Mouse (Mus musculus) Muller cell, postnatal 12 days (primary cell): ENCODE data around the gene Olfr978.
"Not testable (repeated sequence)": the region's sequence is repeated elsewhere in the genome, so short reads cannot be mapped to it uniquely, and the experiment has no call there.

Source experiments
- DNase-seq: peaks from one replicate; pipeline ENCODE4 v3.0.0-alpha.2; 2015; ENCODE audit errors: inconsistent ontology term

The Olfr978 gene

GRCm38 (mm10) chr9:39991813-39992212, at the start of gene Olfr978:
Gene Olfr978 (plus strand): TSS chr9:39992113.
- DNase-seq, result no peak

DNA sequence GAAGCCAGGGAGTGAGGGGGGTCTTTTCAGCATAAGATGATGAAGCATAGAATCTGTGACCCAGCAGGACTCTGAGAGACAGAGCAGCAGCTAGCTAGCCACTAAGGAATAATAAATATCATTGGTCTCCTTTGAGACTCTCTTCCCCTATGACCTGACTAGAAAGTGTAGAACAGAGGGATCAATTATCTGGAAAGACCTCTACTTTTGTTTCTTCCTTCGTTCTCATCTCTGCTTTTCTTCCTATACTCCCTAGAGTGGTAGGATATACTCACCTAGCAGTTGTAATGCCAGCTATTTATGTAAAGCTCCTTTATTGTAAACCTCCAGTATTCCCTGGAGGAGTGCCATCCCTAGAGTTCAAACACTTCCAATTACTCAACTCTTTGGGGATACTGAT, 40.0 kb upstream of the Olfr978 start, which contains the start of gene Olfr975:
TSS of gene Olfr975 (minus strand) at position 101 of the 400 bp plus-strand sequence.
- no peak for DNase-seq

GRCm38 (mm10) chr9:39961033-39961432, 30.9 kb upstream of the Olfr978 start, which contains the start of gene Olfr976:
Gene Olfr976 (minus strand): TSS chr9:39961133.
- DNase-seq, result not testable (repeated sequence)

- not testable (repeated sequence) for DNase-seq
Measured at GRCm38 (mm10) chr9:39976581-39977145, 15.2 kb upstream of the Olfr978 start.

- no peak for DNase-seq
Measured at GRCm38 (mm10) chr9:40003365-40003764, 11.5 kb downstream of the Olfr978 start, which contains the start of gene Olfr979. Gene Olfr979 (minus strand): TSS chr9:40003465.

DNA sequence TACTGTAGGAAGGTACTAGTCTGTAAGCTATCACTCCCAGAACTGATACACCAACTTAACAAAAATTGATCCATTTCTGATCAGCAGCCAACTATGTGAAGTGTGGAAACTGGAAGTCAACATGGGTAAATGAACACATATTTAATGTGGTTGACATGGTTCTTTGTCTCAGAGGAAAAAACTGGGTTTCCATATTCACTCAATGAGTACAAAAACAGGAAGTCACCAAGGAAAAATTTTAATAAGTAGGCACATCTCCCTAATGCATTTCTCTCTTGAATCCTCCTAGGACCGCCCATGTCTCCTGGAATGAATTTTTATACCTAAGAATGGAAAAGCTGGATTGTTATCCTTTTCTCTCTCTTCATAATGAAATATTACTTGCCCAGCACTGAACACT, 17.6 kb downstream of the Olfr978 start, which contains the start of gene Olfr980:
TSS of gene Olfr980 (minus strand) at position 101 of the 400 bp plus-strand sequence.
- DNase-seq, result no peak

- DNase-seq, result no peak
Measured at GRCm38 (mm10) chr9:40021164-40021563, 29.3 kb downstream of the Olfr978 start, which contains the start of gene Olfr981. Gene Olfr981 (plus strand): TSS chr9:40021464.
